Mouse (Mus musculus): ENCODE results near the gene Ptpn6. TPM values are rescaled to one million over a fixed set of nuclear protein-coding genes. Genes with fewer than 3 reads are reported as not detected.

The Ptpn6 gene
- polyA plus RNA-seq, 1 experiment from 2014 or later: 21.3 TPM

DNA sequence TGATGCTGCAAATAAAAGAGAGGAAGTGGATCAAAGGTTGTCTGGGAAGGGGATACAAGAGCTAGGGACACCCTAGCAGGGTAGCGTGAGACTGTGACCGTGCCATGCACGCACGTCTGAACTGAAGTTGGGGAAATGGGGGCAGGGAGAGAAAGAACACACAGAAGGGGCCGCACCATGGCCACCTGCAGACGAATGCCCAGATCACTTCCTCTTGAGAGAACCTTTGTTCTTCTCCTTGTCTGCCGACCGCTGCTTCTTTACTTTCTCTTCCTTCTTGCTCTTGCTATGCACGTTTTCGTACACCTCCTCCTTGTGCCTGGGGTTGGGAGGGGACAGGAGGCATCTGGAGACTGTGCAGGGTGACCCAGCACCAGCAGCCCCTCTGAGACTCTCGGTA, 17.6 kb downstream of the Ptpn6 start:
- Histone ChIP-seq H3K4me2 (ENCODE audit: low read depth, low read length) (peak overlapping the region; percentile 55), H3K4me1 (replicated peaks; ENCODE audit: control insufficient read depth, insufficient read depth, low read length) (no peaks in the 10 kb centered on the region), H3K9me3 (ENCODE audit: control insufficient read depth, low read length) (no peaks in the 10 kb centered on the region), H3K9ac (ENCODE audit: low read length) (no peak overlapping the region), H3K27ac (ENCODE audit: low read length) (no peak overlapping the region), H3K27me3 (ENCODE audit: control insufficient read depth, insufficient read depth, low read depth, low read length) (no peaks in the 10 kb centered on the region), H3K4me3 (ENCODE audit: low read length) (no peak overlapping the region; the same call in 1 of the 2 replicates), H3K36me3 (ENCODE audit: control insufficient read depth, insufficient read depth, low read length) (peaks cover 4% of the 10 kb centered on the region)
- WGBS: 51% methylated on average over 11 of the region's 11 CpGs
- no peak for ATAC-seq (ENCODE audit: low read depth)

- H3K4me2 ChIP-seq (ENCODE audit: low read depth, low read length): peak overlapping the region; percentile 55
- H3K9me3 ChIP-seq (ENCODE audit: control insufficient read depth, low read length): no peaks in the 10 kb centered on the region
- H3K27me3 ChIP-seq (ENCODE audit: control insufficient read depth, insufficient read depth, low read depth, low read length): no peaks in the 10 kb centered on the region
- peak overlapping the region; percentile 93 for H3K27ac ChIP-seq (ENCODE audit: low read length)
- 42% methylated on average over 7 of the region's 7 CpGs for WGBS
- peak overlapping the region; percentile 81 for H3K9ac ChIP-seq (ENCODE audit: low read length)
- peaks cover 12% of the 10 kb centered on the region for H3K36me3 ChIP-seq (ENCODE audit: control insufficient read depth, insufficient read depth, low read length)
- peak overlapping the region; percentile 55 for H3K4me3 ChIP-seq (ENCODE audit: low read length)
- H3K4me1 ChIP-seq (replicated peaks; ENCODE audit: control insufficient read depth, insufficient read depth, low read length): no peaks in the 10 kb centered on the region
- peak; percentile 29; the same call in 1 of the 2 replicates for ATAC-seq (ENCODE audit: low read depth)
These were observed 19.0 kb downstream of the Ptpn6 start for GRCm38 (mm10) chr6:124719354-124719978.

- Histone ChIP-seq H3K9me3 (ENCODE audit: control insufficient read depth, low read length) (no peaks in the 10 kb centered on the region), H3K9ac (ENCODE audit: low read length) (peak overlapping the region; percentile 81), H3K4me1 (replicated peaks; ENCODE audit: control insufficient read depth, insufficient read depth, low read length) (peaks cover 2% of the 10 kb centered on the region), H3K27me3 (ENCODE audit: control insufficient read depth, insufficient read depth, low read depth, low read length) (no peaks in the 10 kb centered on the region), H3K27ac (ENCODE audit: low read length) (peak overlapping the region; percentile 93), H3K4me2 (ENCODE audit: low read depth, low read length) (peak overlapping the region; percentile 55), H3K36me3 (ENCODE audit: control insufficient read depth, insufficient read depth, low read length) (peaks cover 18% of the 10 kb centered on the region), H3K4me3 (ENCODE audit: low read length) (peak overlapping the region; percentile 55)
- peak; percentile 87 for ATAC-seq (ENCODE audit: low read depth)
- WGBS: 46% methylated on average over 15 of the region's 16 CpGs
These were observed 19.8 kb downstream of the Ptpn6 start for GRCm38 (mm10) chr6:124718703-124719102.

GRCm38 (mm10) chr6:124717968-124718367, 20.5 kb downstream of the Ptpn6 start:
- WGBS: 55% methylated on average over 13 of the region's 13 CpGs
- no peaks in the 10 kb centered on the region for H3K27me3 ChIP-seq (ENCODE audit: control insufficient read depth, insufficient read depth, low read depth, low read length)

DNA sequence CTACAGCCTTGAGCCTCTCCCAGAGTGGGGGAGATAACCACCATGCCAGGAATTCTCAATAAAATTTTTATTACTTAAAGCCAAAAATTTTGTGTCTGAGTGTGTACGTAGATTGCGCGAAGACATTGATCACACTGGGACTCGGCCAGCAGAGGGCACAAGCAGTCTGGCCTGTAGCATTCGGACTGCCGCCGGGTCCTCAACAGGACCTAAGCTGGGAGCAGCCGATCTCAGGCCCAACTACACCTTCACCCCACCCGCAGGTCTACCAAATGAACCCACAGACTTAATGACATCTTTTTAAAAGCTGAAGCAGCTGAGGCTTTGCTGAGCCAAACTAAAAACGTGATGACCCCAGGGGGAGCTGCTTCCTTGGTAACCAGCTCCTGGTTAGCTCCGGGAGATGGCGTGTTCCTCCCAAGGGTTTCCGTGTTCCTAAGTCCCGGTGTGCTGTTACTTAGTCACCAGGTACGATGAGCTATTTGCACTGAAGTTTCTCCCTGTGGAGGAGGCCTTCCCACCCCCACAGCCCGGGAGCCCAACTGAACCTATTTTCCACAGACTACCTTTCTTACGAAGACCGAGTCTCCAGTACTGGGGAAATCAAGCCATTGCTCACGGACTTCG, 21.5 kb downstream of the Ptpn6 start:
- Histone ChIP-seq H3K4me1 (replicated peaks; ENCODE audit: control insufficient read depth, insufficient read depth, low read length) (peaks cover 11% of the 10 kb centered on the region), H3K27me3 (ENCODE audit: control insufficient read depth, insufficient read depth, low read depth, low read length) (no peaks in the 10 kb centered on the region), H3K4me3 (ENCODE audit: low read length) (peak overlapping the region; percentile 55), H3K9ac (ENCODE audit: low read length) (peak overlapping the region; percentile 73; the same call in 1 of the 2 replicates), H3K4me2 (ENCODE audit: low read depth, low read length) (peak overlapping the region; percentile 53), H3K36me3 (ENCODE audit: control insufficient read depth, insufficient read depth, low read length) (peaks cover 18% of the 10 kb centered on the region), H3K9me3 (ENCODE audit: control insufficient read depth, low read length) (no peaks in the 10 kb centered on the region), H3K27ac (ENCODE audit: low read length) (peak overlapping the region; percentile 51)
- ATAC-seq (ENCODE audit: low read depth): no peak
- WGBS: 53% methylated on average over 20 of the region's 20 CpGs

More at GRCm38 (mm10) chr6:124717968-124718367, 20.5 kb downstream of the Ptpn6 start:
- H3K4me3 ChIP-seq (ENCODE audit: low read length): peak overlapping the region; percentile 55
- H3K9me3 ChIP-seq (ENCODE audit: control insufficient read depth, low read length): no peaks in the 10 kb centered on the region
- peak overlapping the region; percentile 53 for H3K4me2 ChIP-seq (ENCODE audit: low read depth, low read length)
- H3K4me1 ChIP-seq (replicated peaks; ENCODE audit: control insufficient read depth, insufficient read depth, low read length): peaks cover 9% of the 10 kb centered on the region
- H3K27ac ChIP-seq (ENCODE audit: low read length): peak overlapping the region; percentile 93
- H3K36me3 ChIP-seq (ENCODE audit: control insufficient read depth, insufficient read depth, low read length): peaks cover 18% of the 10 kb centered on the region
- H3K9ac ChIP-seq (ENCODE audit: low read length): peak overlapping the region; percentile 73
- ATAC-seq (ENCODE audit: low read depth): no peak

DNA sequence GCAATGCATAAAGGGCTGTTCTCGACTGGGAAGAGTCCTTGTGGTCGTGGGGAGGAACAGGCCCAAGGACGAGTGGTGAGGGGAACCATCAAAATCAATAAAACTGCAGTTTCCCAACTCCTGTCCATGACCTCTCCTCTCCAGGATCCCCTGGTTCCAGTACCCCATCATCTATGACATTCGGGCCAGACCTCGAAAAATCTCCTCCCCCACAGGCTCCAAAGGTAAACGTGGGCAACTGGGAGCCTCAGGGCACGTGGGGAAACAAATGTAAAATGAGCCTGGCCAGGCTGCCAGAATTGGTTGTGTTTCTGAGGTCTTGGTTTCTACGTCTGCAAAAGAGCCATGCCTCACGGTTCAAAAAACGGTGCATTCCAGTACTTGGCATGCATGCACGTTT, 25.6 kb downstream of the Ptpn6 start:
- Histone ChIP-seq H3K9ac (ENCODE audit: low read length) (peak overlapping the region; percentile 81), H3K4me1 (replicated peaks; ENCODE audit: control insufficient read depth, insufficient read depth, low read length) (peaks cover 23% of the 10 kb centered on the region), H3K27ac (ENCODE audit: low read length) (no peak overlapping the region; the same call in 1 of the 2 replicates), H3K36me3 (ENCODE audit: control insufficient read depth, insufficient read depth, low read length) (peaks cover 18% of the 10 kb centered on the region), H3K27me3 (ENCODE audit: control insufficient read depth, insufficient read depth, low read depth, low read length) (no peaks in the 10 kb centered on the region), H3K4me3 (ENCODE audit: low read length) (peak overlapping the region; percentile 69), H3K4me2 (ENCODE audit: low read depth, low read length) (peak overlapping the region; percentile 76), H3K9me3 (ENCODE audit: control insufficient read depth, low read length) (no peaks in the 10 kb centered on the region)
- ATAC-seq (ENCODE audit: low read depth): no peak
- WGBS: 8% methylated on average over 11 of the region's 11 CpGs

- WGBS: under 1% methylated on average over 68 of the region's 76 CpGs
- H3K27me3 ChIP-seq (ENCODE audit: control insufficient read depth, insufficient read depth, low read depth, low read length): no peaks in the 10 kb centered on the region
These were observed 26.4 kb downstream of the Ptpn6 start, which contains the start of the genes Emg1 and Phb2 for GRCm38 (mm10) chr6:124711824-124712782. Gene Emg1, minus strand, starts transcription at chr6:124712178. Gene Phb2, plus strand, starts transcription at chr6:124712336.

GRCm38 (mm10) chr6:124708289-124708889, 30.1 kb downstream of the Ptpn6 start:
- Histone ChIP-seq H3K27ac (ENCODE audit: low read length) (no peak overlapping the region), H3K4me3 (ENCODE audit: low read length) (no peak overlapping the region), H3K4me1 (replicated peaks; ENCODE audit: control insufficient read depth, insufficient read depth, low read length) (peaks cover 18% of the 10 kb centered on the region), H3K36me3 (ENCODE audit: control insufficient read depth, insufficient read depth, low read length) (peaks cover 21% of the 10 kb centered on the region), H3K9ac (ENCODE audit: low read length) (no peak overlapping the region), H3K9me3 (ENCODE audit: control insufficient read depth, low read length) (no peaks in the 10 kb centered on the region), H3K4me2 (ENCODE audit: low read depth, low read length) (no peak overlapping the region), H3K27me3 (ENCODE audit: control insufficient read depth, insufficient read depth, low read depth, low read length) (no peaks in the 10 kb centered on the region)
- no peak for ATAC-seq (ENCODE audit: low read depth)
- WGBS: 82% methylated on average over 10 of the region's 10 CpGs

More at GRCm38 (mm10) chr6:124711824-124712782, 26.4 kb downstream of the Ptpn6 start, which contains the start of the genes Emg1 and Phb2:
- peak within 1 kb of the TSS; percentile 76 for H3K4me2 ChIP-seq (ENCODE audit: low read depth, low read length)
- peaks cover 18% of the 10 kb centered on the region for H3K36me3 ChIP-seq (ENCODE audit: control insufficient read depth, insufficient read depth, low read length)
- H3K4me3 ChIP-seq (ENCODE audit: low read length): peak within 1 kb of the TSS; percentile 69
- peak within 1 kb of the TSS; percentile 81 for H3K9ac ChIP-seq (ENCODE audit: low read length)
- H3K27ac ChIP-seq (ENCODE audit: low read length): peak within 1 kb of the TSS; percentile 85
- peak; percentile 98 for ATAC-seq (ENCODE audit: low read depth)
- H3K9me3 ChIP-seq (ENCODE audit: control insufficient read depth, low read length): no peaks in the 10 kb centered on the region
- H3K4me1 ChIP-seq (replicated peaks; ENCODE audit: control insufficient read depth, insufficient read depth, low read length): peaks cover 23% of the 10 kb centered on the region

Measured in lung, embryonic 16.5 days (tissue).